ENCODE assay signal across 8 mouse cellular contexts in genomic region chr11:97309911-97310571, GRCm38 (mm10). TPM values are rescaled to one million over a fixed set of nuclear protein-coding genes. Genes with fewer than 3 reads are reported as not detected.
DNase-seq lines count a peak whose midpoint lies in the region; ATAC-seq and TF ChIP-seq lines count a peak whose summit lies in the region.

No protein-coding gene starts in this region.

- no peak for TF ChIP-seq EP300 in MEL (IDR thresholded peaks at IDR 0.05; ENCODE audit: low read depth in 1 of 2, low read length in 2 of 2)

- WGBS in hindbrain, embryonic 11.5 days = under 1% methylated on average over 25 of the region's 25 CpGs

- H3K4me1 ChIP-seq in MEL (ENCODE audit: control insufficient read depth in 1 of 2, insufficient read depth in 2 of 2, low read length in 2 of 2) = peaks cover 3 to 16% of the 10 kb centered on the region in 2 experiments; a peak in 3 of 4 replicates
- H3K4me1 ChIP-seq in hindbrain, embryonic 11.5 days (replicated peaks; ENCODE audit: control insufficient read depth, insufficient read depth, low read length) = peaks cover 3% of the 10 kb centered on the region; the same call in 1 of the 2 replicates

- H3K27me3 ChIP-seq in MEL (ENCODE audit: control insufficient read depth in 1 of 2, insufficient read depth in 2 of 2, low read length in 2 of 2) = no peaks in the 10 kb centered on the region
- H3K27me3 ChIP-seq in hindbrain, embryonic 11.5 days (ENCODE audit: control insufficient read depth, insufficient read depth, low read length) = peaks cover 4% of the 10 kb centered on the region; the same call in 1 of the 2 replicates

- peak; percentile 51 to 89 (median 76) for TF ChIP-seq CTCF in MEL (IDR thresholded peaks at IDR 0.05 in 2 of 3, conservative IDR thresholded peaks at IDR 0.05 in 1 of 3; ENCODE audit: control insufficient read depth in 1 of 3, insufficient read depth in 1 of 3, low read depth in 2 of 3, low read length in 3 of 3, poor library complexity in 1 of 3, severe bottlenecking in 1 of 3)

- peak overlapping the region; percentile 64 for H3K9ac ChIP-seq in MEL (ENCODE audit: control insufficient read depth, low read depth, low read length, poor library complexity, severe bottlenecking)
- H3K9ac ChIP-seq in hindbrain, embryonic 11.5 days (ENCODE audit: low read depth, low read length) = peak overlapping the region; percentile 57

- peak overlapping the region; percentile 68 for H3K27ac ChIP-seq in MEL (ENCODE audit: control insufficient read depth, low read depth, low read length)
- H3K27ac ChIP-seq in hindbrain, embryonic 11.5 days (ENCODE audit: low read depth, low read length) = no peak overlapping the region

- TF ChIP-seq RAD21 in MEL (IDR thresholded peaks at IDR 0.05; ENCODE audit: low read depth, low read length) = peak; percentile 77

- DNase-seq in MEL (ENCODE audit: low read depth, low spot score) = peak; percentile 90
- peak; percentile 78 to 89 for DNase-seq in cerebellum, adult 18-20 months
- DNase-seq in frontal cortex, adult 2 months (ENCODE audit: extremely low spot score in 1 of 2, low spot score in 1 of 2) = peak; percentile 52 to 87
- DNase-seq in hindbrain, embryonic 11.5 days (ENCODE audit: low spot score) = peak; percentile 84
- DNase-seq in layer of hippocampus, adult 9-11 months = peak; percentile 83
- peak; percentile 88 for DNase-seq in lung, postnatal 10 days
- peak; percentile 59 for DNase-seq in ovary, postnatal 14 days (ENCODE audit: low spot score)
- DNase-seq in thymus, postnatal 4 days = peak; percentile 69

- peak; percentile 59 for ATAC-seq in hindbrain, embryonic 11.5 days (ENCODE audit: low FRiP score)

- H3K36me3 ChIP-seq in MEL (ENCODE audit: control insufficient read depth in 1 of 2, insufficient read depth in 2 of 2, low read length in 2 of 2) = peaks cover 0 to 14% of the 10 kb centered on the region in 2 experiments; a peak in 2 of 4 replicates
- no peaks in the 10 kb centered on the region for H3K36me3 ChIP-seq in hindbrain, embryonic 11.5 days (ENCODE audit: control insufficient read depth, insufficient read depth, low read length)

- H3K9me3 ChIP-seq in MEL (replicated peaks; ENCODE audit: insufficient read depth, low read length) = no peaks in the 10 kb centered on the region
- no peaks in the 10 kb centered on the region for H3K9me3 ChIP-seq in hindbrain, embryonic 11.5 days (ENCODE audit: control insufficient read depth, low read length)

- peak overlapping the region; percentile 48 to 67 for H3K4me3 ChIP-seq in MEL (ENCODE audit: control insufficient read depth in 1 of 2, insufficient read depth in 1 of 2, low read depth in 2 of 2, low read length in 2 of 2)
- H3K4me3 ChIP-seq in hindbrain, embryonic 11.5 days (ENCODE audit: low read depth, low read length) = peak overlapping the region; percentile 35

- peak overlapping the region; percentile 65 for H3K4me2 ChIP-seq in hindbrain, embryonic 11.5 days (replicated peaks; ENCODE audit: low read depth, low read length)

- H3K79me2 ChIP-seq in MEL (ENCODE audit: control insufficient read depth, insufficient read depth, low read length, poor library complexity) = no peaks in the 10 kb centered on the region; the same call in 1 of the 2 replicates

- TF ChIP-seq POLR2A in MEL (IDR thresholded peaks at IDR 0.05; ENCODE audit: control insufficient read depth in 1 of 2, insufficient read depth in 1 of 2, low read depth in 1 of 2, low read length in 2 of 2, poor library complexity in 1 of 2) = no peak

TF ChIP-seq in MEL, 35 proteins besides CTCF, POLR2A, EP300 and RAD21:
- TF ChIP-seq SMC3 (IDR thresholded peaks at IDR 0.05; ENCODE audit: low read depth, low read length) = peak; percentile 61
- TF ChIP-seq ELF1 (IDR thresholded peaks at IDR 0.05; ENCODE audit: low read depth, low read length) = 0 out of 2 replicates have a peak, but pooled peaks have one; percentile 0
- peak; percentile 3; the same call in 1 of the 2 replicates for TF ChIP-seq BHLHE40 (IDR thresholded peaks at IDR 0.05; ENCODE audit: borderline replicate concordance, low read depth, low read length)
- TF ChIP-seq ZKSCAN1 (IDR thresholded peaks at IDR 0.05; ENCODE audit: low read depth, low read length) = no peak
- no peak for TF ChIP-seq NELFE (IDR thresholded peaks at IDR 0.05; ENCODE audit: low read depth, low read length)
- TF ChIP-seq ZMIZ1 (IDR thresholded peaks at IDR 0.05; ENCODE audit: low read depth, low read length) = 0 out of 2 replicates have a peak, but pooled peaks have one; percentile 13
- 0 out of 2 replicates have a peak, but pooled peaks have one; percentile 16 for TF ChIP-seq TBP (IDR thresholded peaks at IDR 0.05; ENCODE audit: low read depth, low read length)
- TF ChIP-seq USF1 (IDR thresholded peaks at IDR 0.05; ENCODE audit: low read depth, low read length) = no peak
- no peak for TF ChIP-seq TCF12 (IDR thresholded peaks at IDR 0.05; ENCODE audit: low read depth, low read length)
- TF ChIP-seq ZC3H11A (IDR thresholded peaks at IDR 0.05; ENCODE audit: low read depth, low read length) = peak; percentile 69
- peak; percentile 74 for TF ChIP-seq RCOR1 (IDR thresholded peaks at IDR 0.05; ENCODE audit: low read depth, low read length)

RNA-seq across cellular contexts. Expression of gene Mrpl45, which starts 5.5 kb away (rescaled TPM):
- total RNA-seq in MEL (2012; rRNA removed) = 72.7 and 74.5 TPM in 2 replicates
- 10 to 100 TPM in 1 of 2 experiments, not detected in 1; 65.0 TPM for polyA plus RNA-seq in MEL (2012; ENCODE audit: insufficient read depth in 1 of 2, insufficient read length in 2 of 2, low read depth in 1 of 2, low replicate concordance in 2 of 2, missing spikeins in 1 of 2)
- 28.9 TPM in 2 replicates for polyA plus RNA-seq in frontal cortex, adult 2 months (2012; rRNA removed)
- 51.4 and 52.9 TPM in 2 replicates for polyA plus RNA-seq in hindbrain, embryonic 11.5 days (2014; fragmentation: Nextera tagmentation; extraction: Ambion mirVana)

RNA-seq across cellular contexts. Expression of gene Npepps, which starts 29.6 kb away (rescaled TPM):
- total RNA-seq in MEL (2012; rRNA removed) = 20.5 and 28.1 TPM in 2 replicates
- 10 to 100 TPM in 1 of 2 experiments, not detected in 1; 41.6 TPM for polyA plus RNA-seq in MEL (2012; ENCODE audit: insufficient read depth in 1 of 2, insufficient read length in 2 of 2, low read depth in 1 of 2, low replicate concordance in 2 of 2, missing spikeins in 1 of 2)
- polyA plus RNA-seq in frontal cortex, adult 2 months (2012; rRNA removed) = 82.1 and 103 TPM in 2 replicates
- 93.6 and 108 TPM in 2 replicates for polyA plus RNA-seq in hindbrain, embryonic 11.5 days (2014; fragmentation: Nextera tagmentation; extraction: Ambion mirVana)

RNA-seq across cellular contexts. Expression of gene Gpr179, which starts 41.8 kb away (rescaled TPM):
- total RNA-seq in MEL (2012; rRNA removed) = under 0.01 and 0.04 TPM in 2 replicates
- under 1 TPM in 1 of 2 experiments, not detected in 1; 0.01 TPM for polyA plus RNA-seq in MEL (2012; ENCODE audit: insufficient read depth in 1 of 2, insufficient read length in 2 of 2, low read depth in 1 of 2, low replicate concordance in 2 of 2, missing spikeins in 1 of 2)
- polyA plus RNA-seq in frontal cortex, adult 2 months (2012; rRNA removed) = 0.40 and 0.66 TPM in 2 replicates
- polyA plus RNA-seq in hindbrain, embryonic 11.5 days (2014; fragmentation: Nextera tagmentation; extraction: Ambion mirVana) = 0.46 TPM in 1 of 2 replicates, not detected in the other

RNA-seq across cellular contexts. Expression of gene Socs7, which starts 52.3 kb away (rescaled TPM):
- 18.7 and 21.0 TPM in 2 replicates for total RNA-seq in MEL (2012; rRNA removed)
- polyA plus RNA-seq in MEL (2012; ENCODE audit: insufficient read depth in 1 of 2, insufficient read length in 2 of 2, low read depth in 1 of 2, low replicate concordance in 2 of 2, missing spikeins in 1 of 2) = 10 to 100 TPM in 1 of 2 experiments, not detected in 1; 19.3 TPM
- polyA plus RNA-seq in frontal cortex, adult 2 months (2012; rRNA removed) = 43.3 and 44.9 TPM in 2 replicates
- polyA plus RNA-seq in hindbrain, embryonic 11.5 days (2014; fragmentation: Nextera tagmentation; extraction: Ambion mirVana) = 3.6 and 3.8 TPM in 2 replicates
